Mouse (Mus musculus) cerebellum, adult 2 months (tissue): ENCODE measurements around the gene Gfy.

Source experiments
- CTCF ChIP-seq: fragments of 200-500 bp; IDR thresholded peaks from 2 replicates; pipeline ENCODE4 v1.5.1; 2011; ENCODE audit warnings: low read depth, mild to moderate bottlenecking, control low read depth, low read length, moderate library complexity, borderline replicate concordance; ENCODE audit not compliant: insufficient read depth
- POLR2A ChIP-seq: fragments of 200-500 bp; IDR thresholded peaks from 2 replicates; pipeline ENCODE4 v1.6.1; 2011; ENCODE audit warnings: low read length, control low read depth, borderline replicate concordance; ENCODE audit not compliant: insufficient read depth

DNA sequence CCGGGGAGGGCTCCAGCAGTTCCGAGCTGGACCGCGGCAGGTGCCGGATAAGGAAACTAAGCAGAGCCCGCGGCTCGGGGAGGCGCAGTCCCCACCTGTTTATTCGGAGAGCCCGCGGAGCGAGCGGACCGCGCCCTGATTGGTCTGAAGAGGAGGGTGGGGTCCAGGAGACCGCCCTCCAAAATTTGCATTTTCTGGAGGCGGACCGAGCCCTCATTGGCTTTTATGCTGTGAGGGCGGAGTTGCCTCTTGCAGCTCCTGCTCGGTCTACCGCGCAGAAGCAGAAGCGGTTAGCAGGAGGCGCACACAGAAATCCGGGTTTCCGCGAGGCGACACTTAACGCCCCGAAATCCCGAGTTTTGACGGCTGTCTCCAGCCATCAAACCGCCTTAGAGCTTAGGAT is 2.8 kb upstream of the Gfy start:
- TF ChIP-seq CTCF (no peak), POLR2A (peak; percentile 73; the same call in 1 of the 2 replicates)
